ENCODE assay signal across 7 mouse cellular contexts in genomic region chr2:45184704-45185620, GRCm38 (mm10).
DNase-seq lines count a peak whose midpoint lies in the region; ATAC-seq and TF ChIP-seq lines count a peak whose summit lies in the region.

No protein-coding gene starts in this region.

- no peak overlapping the region for H3K9ac ChIP-seq in embryonic facial prominence, embryonic 14.5 days (ENCODE audit: low read depth, low read length)
- H3K9ac ChIP-seq in hindbrain, embryonic 14.5 days, result peak overlapping the region; percentile 6; the same call in 1 of the 2 replicates
- H3K9ac ChIP-seq in liver, embryonic 13.5 days, result peak overlapping the region; percentile 40; the same call in 1 of the 2 replicates

- H3K4me1 ChIP-seq in embryonic facial prominence, embryonic 14.5 days (ENCODE audit: control insufficient read depth, insufficient read depth, low read length), result peaks cover 11% of the 10 kb centered on the region
- H3K4me1 ChIP-seq in hindbrain, embryonic 14.5 days (replicated peaks; ENCODE audit: control insufficient read depth, insufficient read depth, low read length), result peaks cover 10% of the 10 kb centered on the region; the same call in 1 of the 2 replicates
- peaks cover 27% of the 10 kb centered on the region for H3K4me1 ChIP-seq in liver, embryonic 13.5 days (replicated peaks)

- no peaks in the 10 kb centered on the region for H3K36me3 ChIP-seq in embryonic facial prominence, embryonic 14.5 days (ENCODE audit: control insufficient read depth, insufficient read depth, low read length)
- no peaks in the 10 kb centered on the region for H3K36me3 ChIP-seq in hindbrain, embryonic 14.5 days (replicated peaks; ENCODE audit: control insufficient read depth, insufficient read depth)
- H3K36me3 ChIP-seq in liver, embryonic 13.5 days, result no peaks in the 10 kb centered on the region
- H3K36me3 ChIP-seq in myocyte (ENCODE audit: control insufficient read depth, insufficient read depth), result no peaks in the 10 kb centered on the region

- WGBS in embryonic facial prominence, embryonic 14.5 days, result 11% methylated on average over 18 of the region's 18 CpGs
- WGBS in hindbrain, embryonic 14.5 days, result 8% methylated on average over 18 of the region's 18 CpGs
- 8% methylated on average over 18 of the region's 18 CpGs for WGBS in liver, embryonic 13.5 days (ENCODE audit: insufficient replicate concordance)

- H3K4me3 ChIP-seq in embryonic facial prominence, embryonic 14.5 days (ENCODE audit: low read depth, low read length), result peak overlapping the region; percentile 10; the same call in 1 of the 2 replicates
- H3K4me3 ChIP-seq in hindbrain, embryonic 14.5 days (replicated peaks; ENCODE audit: low read length), result 0 out of 2 replicates have a peak overlapping the region, but pooled peaks have one; percentile 5
- peak overlapping the region; percentile 28 for H3K4me3 ChIP-seq in liver, embryonic 13.5 days (replicated peaks)
- no peak overlapping the region for H3K4me3 ChIP-seq in myocyte

- no peaks in the 10 kb centered on the region for H3K9me3 ChIP-seq in embryonic facial prominence, embryonic 14.5 days (ENCODE audit: control insufficient read depth, low read length)
- no peaks in the 10 kb centered on the region for H3K9me3 ChIP-seq in hindbrain, embryonic 14.5 days (ENCODE audit: control insufficient read depth, low read length)
- no peaks in the 10 kb centered on the region for H3K9me3 ChIP-seq in liver, embryonic 13.5 days (replicated peaks)

- H3ac ChIP-seq in myocyte (ENCODE audit: control insufficient read depth, insufficient read length), result no peak overlapping the region

- no peak for TF ChIP-seq CTCF in brain, embryonic 14.5 days (IDR thresholded peaks at IDR 0.05; ENCODE audit: borderline replicate concordance, extremely low read depth, insufficient read depth, insufficient read length)

- H3K4me2 ChIP-seq in embryonic facial prominence, embryonic 14.5 days (ENCODE audit: low read depth, low read length), result peak overlapping the region; percentile 50
- H3K4me2 ChIP-seq in hindbrain, embryonic 14.5 days (replicated peaks), result peak overlapping the region; percentile 35
- H3K4me2 ChIP-seq in liver, embryonic 13.5 days, result peak overlapping the region; percentile 57
- peak overlapping the region; percentile 37 for H3K4me2 ChIP-seq in myocyte (ENCODE audit: low read depth)

- no peak overlapping the region for H3K27ac ChIP-seq in embryonic facial prominence, embryonic 14.5 days (replicated peaks; ENCODE audit: low read depth, low read length)
- no peak overlapping the region; the same call in 1 of the 2 replicates for H3K27ac ChIP-seq in hindbrain, embryonic 14.5 days
- peak overlapping the region; percentile 61 for H3K27ac ChIP-seq in liver, embryonic 13.5 days

- DNase-seq in brain, embryonic 14.5 days (ENCODE audit: low read depth), result peak; percentile 86
- DNase-seq in embryonic facial prominence, embryonic 14.5 days (ENCODE audit: low spot score), result peak; percentile 48
- peak; percentile 41 for DNase-seq in hindbrain, embryonic 14.5 days (ENCODE audit: low spot score)
- peak; percentile 37 for DNase-seq in liver, embryonic 13.5 days
- no peak for DNase-seq in spleen, postnatal 36 days (ENCODE audit: low spot score in 2 of 2)

- ATAC-seq in embryonic facial prominence, embryonic 14.5 days (ENCODE audit: low read depth), result no peak
- ATAC-seq in hindbrain, embryonic 14.5 days (ENCODE audit: low FRiP score), result 0 out of 2 replicates have a peak, but pooled peaks have one; percentile 31
- ATAC-seq in liver, embryonic 13.5 days (ENCODE audit: low read depth), result peak; percentile 62
- ATAC-seq in activated CD4-positive, CD25-positive, alpha-beta regulatory T cell, adult 4 months, result no peak

- no peak for TF ChIP-seq POLR2A in brain, embryonic 14.5 days (IDR thresholded peaks at IDR 0.05; ENCODE audit: borderline replicate concordance, extremely low read depth, insufficient read depth, insufficient read length, poor library complexity, severe bottlenecking)
- no peak for TF ChIP-seq POLR2A in myocyte (IDR thresholded peaks at IDR 0.05; ENCODE audit: insufficient read length, low read depth)

- H3K79me2 ChIP-seq in myocyte (ENCODE audit: control insufficient read depth, insufficient read depth), result no peaks in the 10 kb centered on the region

- H3K27me3 ChIP-seq in embryonic facial prominence, embryonic 14.5 days (replicated peaks; ENCODE audit: control insufficient read depth, insufficient read depth, low read length), result no peaks in the 10 kb centered on the region
- no peaks in the 10 kb centered on the region for H3K27me3 ChIP-seq in hindbrain, embryonic 14.5 days (ENCODE audit: control insufficient read depth, insufficient read depth, low read length)
- no peaks in the 10 kb centered on the region for H3K27me3 ChIP-seq in liver, embryonic 13.5 days
- H3K27me3 ChIP-seq in myocyte (ENCODE audit: control insufficient read depth, insufficient read depth, insufficient read length), result no peaks in the 10 kb centered on the region

TF ChIP-seq in myocyte, 11 proteins besides CTCF, POLR2A, EP300 and RAD21:
- TF ChIP-seq USF1 (IDR thresholded peaks at IDR 0.05; ENCODE audit: low read depth) (no peak), POLR2AphosphoS2 (IDR thresholded peaks at IDR 0.05; ENCODE audit: insufficient read length, low read depth) (no peak), TCF12 (IDR thresholded peaks at IDR 0.05; ENCODE audit: insufficient read depth, poor library complexity, severe bottlenecking) (no peak), REST (IDR thresholded peaks at IDR 0.05; ENCODE audit: insufficient read depth, insufficient read length) (no peak), MYOD1 (IDR thresholded peaks at IDR 0.05; ENCODE audit: control insufficient read depth in 1 of 3, insufficient read length in 2 of 3, low read depth in 2 of 3) (no peak), E2F4 (IDR thresholded peaks at IDR 0.05; ENCODE audit: insufficient read depth) (no peak), SRF (IDR thresholded peaks at IDR 0.05; ENCODE audit: control insufficient read depth, insufficient read length, low read depth) (no peak), CEBPB (IDR thresholded peaks at IDR 0.05; ENCODE audit: insufficient read depth, poor library complexity, severe bottlenecking) (no peak), MAX (IDR thresholded peaks at IDR 0.05; ENCODE audit: low read depth) (no peak), MYOG (IDR thresholded peaks at IDR 0.05; ENCODE audit: control insufficient read depth in 1 of 3, insufficient read depth in 1 of 3, insufficient read length in 2 of 3, low read depth in 2 of 3) (no peak), TCF3 (IDR thresholded peaks at IDR 0.05; ENCODE audit: insufficient read length, low read depth) (no peak)

Comparison
In these comparisons a context has a peak if more than half of its experiments do, and no peak if none do; other contexts are left out.
1. DNase-seq: peak in brain, embryonic 14.5 days (single experiment), embryonic facial prominence, embryonic 14.5 days (single experiment), hindbrain, embryonic 14.5 days (single experiment) and liver, embryonic 13.5 days (single experiment); none in spleen, postnatal 36 days (0 of 2).
2. ATAC-seq: peak in hindbrain, embryonic 14.5 days (single experiment) and liver, embryonic 13.5 days (single experiment); none in embryonic facial prominence, embryonic 14.5 days (single experiment) and activated CD4-positive, CD25-positive, alpha-beta regulatory T cell, adult 4 months (single experiment).
3. Peak in every context shown above with its lines, with median percentiles within 50 percentile points of each other: H3K4me2 ChIP-seq.